Mouse (Mus musculus) thymus, postnatal 14 days (tissue): ENCODE data around the gene Gm21776.
"Not testable (repeated sequence)": the region's sequence is repeated elsewhere in the genome, so short reads cannot be mapped to it uniquely, and the experiment has no call there.

Experiments
- DNase-seq: peaks from one replicate; pipeline ENCODE4 v3.0.0; 2021

Gm21776 gene

GRCm38 (mm10) chrY:76378362-76378761, at the start of gene Gm21776:
Gene Gm21776, plus strand, starts transcription at chrY:76378662.
- not testable (repeated sequence) for DNase-seq
